Mouse (Mus musculus) kidney, adult 8-10 months (tissue): Measurements from ENCODE around the gene Arid3b.

ENCODE experiments used
- DNase-seq, 2 experiments: peaks; one replicate each; pipeline ENCODE4 v3.0.0; 2022

The Arid3b gene

GRCm38 (mm10) chr9:57744462-57745091, 92.0 kb downstream of the Arid3b start:
- peak in 1 of 2 experiments; percentile 61 for DNase-seq
